Mouse (Mus musculus): Measurements from ENCODE around the gene Gmeb1.

GRCm38 (mm10) chr4:132293682-132294240, 32.4 kb upstream of the Gmeb1 start:
- no peak for TF ChIP-seq E2F4 (IDR thresholded peaks at IDR 0.05; ENCODE audit: insufficient replicate concordance, low read depth, low read length)
- TF ChIP-seq EP300 (IDR thresholded peaks at IDR 0.05; ENCODE audit: low read length) = no peak
- no peak for TF ChIP-seq POLR2A (IDR thresholded peaks at IDR 0.05; ENCODE audit: low read depth, low read length)
- TF ChIP-seq MAX (IDR thresholded peaks at IDR 0.05; ENCODE audit: low read length) = no peak
- no peak for TF ChIP-seq USF2 (conservative IDR thresholded peaks at IDR 0.05; ENCODE audit: low read depth, low read length)
- no peak for TF ChIP-seq CHD2 (IDR thresholded peaks at IDR 0.05; ENCODE audit: low read length)
- no peak for TF ChIP-seq CTCF (conservative IDR thresholded peaks at IDR 0.05 in 1 of 2, IDR thresholded peaks at IDR 0.05 in 1 of 2; ENCODE audit: low read depth in 2 of 2, low read length in 2 of 2)
- TF ChIP-seq ZMIZ1 (IDR thresholded peaks at IDR 0.05; ENCODE audit: low read depth, low read length) = no peak
- TF ChIP-seq JUND (conservative IDR thresholded peaks at IDR 0.05; ENCODE audit: low read depth, low read length) = no peak
- TF ChIP-seq BHLHE40 (IDR thresholded peaks at IDR 0.05; ENCODE audit: low read depth, low read length) = no peak
- no peak for TF ChIP-seq ZC3H11A (IDR thresholded peaks at IDR 0.05; ENCODE audit: low read depth, low read length)
- no peak for TF ChIP-seq ZKSCAN1 (IDR thresholded peaks at IDR 0.05; ENCODE audit: borderline replicate concordance, low read depth, low read length)

All from CH12.LX (cell line).